Mouse (Mus musculus): Measurements from ENCODE around the gene Myh10.

- TF ChIP-seq CTCF (IDR thresholded peaks at IDR 0.05; ENCODE audit: borderline replicate concordance, control insufficient read depth, extremely low read depth, insufficient read depth, low read length, poor library complexity) (no peak), POLR2A (IDR thresholded peaks at IDR 0.05; ENCODE audit: control insufficient read depth, extremely low read depth, insufficient read depth, low read length, poor library complexity) (no peak)
These were observed 1.5 kb downstream of the Myh10 start for GRCm38 (mm10) chr11:68692693-68693446.

Data from thymus, adult 2 months (tissue).